Mouse (Mus musculus) T-cell, adult 66 days (primary cell): Measurements from ENCODE around the gene Top2a. TPM values are rescaled to one million over a fixed set of nuclear protein-coding genes. Genes with fewer than 3 reads are reported as not detected.

Experiments used
- total RNA-seq, 2 experiments: library from RNA; stranded (reverse); gene quantifications; 3 replicates in 1 of 2; 4 replicates in 1 of 2; pipeline ENCODE4 v1.2.4; 2023

Top2a gene
- 10 to 100 TPM; 18.8 to 34.2 TPM for total RNA-seq

DNA sequence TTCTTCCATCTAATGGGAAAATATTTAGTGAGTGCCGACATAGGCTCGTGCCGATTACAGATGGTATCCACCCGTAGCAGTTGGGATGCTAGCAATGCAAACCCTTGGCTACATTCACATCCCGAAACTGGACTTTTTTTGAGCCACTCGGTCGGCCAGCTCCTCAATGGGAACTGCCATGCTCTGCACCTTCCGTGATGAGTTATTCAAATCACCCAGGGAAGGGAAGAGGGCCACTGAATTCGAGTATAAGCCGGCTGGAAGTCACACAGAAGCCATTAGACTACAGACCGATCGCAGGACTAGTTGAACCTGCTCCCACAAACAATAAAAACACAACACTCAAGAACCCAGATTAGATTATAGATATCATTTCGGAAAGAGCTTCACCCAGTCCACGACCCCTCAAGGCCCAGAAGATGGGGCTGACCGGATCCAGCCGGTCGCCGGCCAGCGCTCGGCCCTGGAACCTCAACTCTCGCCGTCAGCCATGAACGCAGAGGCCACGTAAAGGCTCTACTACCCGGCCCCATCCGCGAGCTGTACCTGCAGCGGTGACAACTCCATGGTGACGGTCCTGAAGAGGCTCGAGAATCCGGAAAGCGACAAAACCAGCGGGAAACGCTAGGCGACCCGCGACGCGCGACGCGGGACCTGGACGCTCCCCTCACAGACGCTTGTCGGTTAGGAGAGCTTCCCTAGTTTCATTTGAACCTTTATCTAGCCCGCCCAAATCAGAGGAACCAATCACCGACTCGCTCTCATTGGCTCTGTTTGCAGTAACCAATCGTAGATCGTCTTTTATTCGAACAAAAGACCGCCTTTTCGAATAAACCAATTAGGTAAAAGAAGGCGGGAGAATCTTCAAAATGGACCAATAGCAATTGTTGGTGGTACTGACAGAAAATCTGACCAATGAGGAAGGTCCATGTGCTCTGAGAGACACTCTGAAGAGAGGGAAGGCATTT is at the start of gene Top2a:
Gene Top2a, minus strand, starts transcription at position 690 of the 968 bp plus-strand sequence.

GRCm38 (mm10) chr11:99041051-99041729 is 17.2 kb upstream of the Top2a start, which contains the start of gene Igfbp4:
TSS of gene Igfbp4 (plus strand) at chr11:99041244.

DNA sequence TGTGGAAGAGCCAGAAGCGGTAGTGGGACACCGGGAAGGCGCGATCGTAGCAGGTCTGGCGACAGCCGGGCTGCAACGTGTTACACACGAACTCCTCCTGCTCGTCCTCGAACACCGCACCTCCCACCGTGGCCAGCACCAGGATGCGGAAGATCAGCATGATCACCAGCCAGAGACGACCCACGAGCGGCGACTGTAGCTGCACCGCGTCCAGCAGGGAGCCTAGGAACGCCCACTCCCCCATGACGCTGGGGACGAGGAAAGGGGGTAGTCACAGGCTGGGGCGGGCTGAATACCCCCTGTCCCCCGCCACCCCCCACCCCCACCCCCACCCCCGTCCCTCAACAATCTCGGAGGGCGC is 41.2 kb downstream of the Top2a start, which contains the start of gene Gjd3:
Gene Gjd3, minus strand, starts transcription at position 244 of the 361 bp plus-strand sequence.

Other genes starting within 250 kb of the Top2a start
- gene Nr1d1, start 248.9 kb downstream of the Top2a start, total RNA-seq, result 1 to 10 TPM; 7.2 to 7.6 TPM
- gene Msl1, start 228.7 kb downstream of the Top2a start, total RNA-seq, result 100 to 1,000 TPM; 133 to 134 TPM
- gene Casc3, start 219.3 kb downstream of the Top2a start, total RNA-seq, result 100 to 1,000 TPM; 111 to 125 TPM
- gene Rapgefl1, start 187.4 kb downstream of the Top2a start, total RNA-seq, result under 1 TPM; 0.15 to 0.33 TPM
- 10 to 100 TPM; 51.8 to 52.8 TPM for gene Wipf2, start 160.6 kb downstream of the Top2a start, total RNA-seq
- gene Cdc6, start 116.4 kb downstream of the Top2a start, total RNA-seq, result 1 to 10 TPM; 5.0 to 5.3 TPM
- gene Rara, start 96.4 kb downstream of the Top2a start, total RNA-seq, result 10 to 100 TPM; 82.6 to 84.2 TPM
- gene Gjd3, start 41.2 kb downstream of the Top2a start, total RNA-seq, result not detected
- 100 to 1,000 TPM; 228 to 236 TPM for gene Igfbp4, start 17.1 kb upstream of the Top2a start, total RNA-seq
- 1 to 10 TPM in 1 of 2 experiments, not detected in 1; 1.1 TPM for gene Tns4, start 65.1 kb upstream of the Top2a start, total RNA-seq
- gene Ccr7, start 130.9 kb upstream of the Top2a start, total RNA-seq, result 100 to 1,000 TPM; 516 to 541 TPM
- gene Smarce1, start 206.8 kb upstream of the Top2a start, total RNA-seq, result 100 to 1,000 TPM; 147 to 153 TPM
- not detected for gene Krt222, start 219.9 kb upstream of the Top2a start, total RNA-seq